Mouse (Mus musculus) lung, adult 2 months (tissue): Measurements from ENCODE around the gene Specc1l. TPM values are rescaled to one million over a fixed set of nuclear protein-coding genes. Genes with fewer than 3 reads are reported as not detected.

Experiments used
- DNase-seq: peaks from one replicate; pipeline ENCODE4 v3.0.0; 2022
- H3K4me1 ChIP-seq: fragments of 200-500 bp; 2 replicates; pipeline ENCODE4 v1.6.1; 2011; ENCODE audit warnings: low read length; ENCODE audit not compliant: control insufficient read depth, insufficient read depth
- H3K4me3 ChIP-seq: fragments of 200-500 bp; replicated peaks from 2 replicates; pipeline ENCODE3; 2011; ENCODE audit warnings: low read depth, mild to moderate bottlenecking, control low read depth, low read length; ENCODE audit errors: extremely low read depth
- CTCF ChIP-seq: fragments of 200-500 bp; IDR thresholded peaks from 2 replicates; pipeline ENCODE4 v1.5.1; 2011; ENCODE audit warnings: mild to moderate bottlenecking, low read length, control low read depth; ENCODE audit not compliant: insufficient read depth
- POLR2A ChIP-seq: fragments of 200-500 bp; IDR thresholded peaks from 2 replicates; pipeline ENCODE4 v1.6.1; 2011; ENCODE audit warnings: low read depth, mild to moderate bottlenecking, control low read depth, low read length, borderline replicate concordance; ENCODE audit errors: extremely low read depth
- WGBS: fragments of 180-500 bp; shearing (Covaris S2); methylation state at CpG from one replicate; pipeline ENCODE4 v1.1.7; 2018; 5-methylcytosine and 5-hydroxymethylcytosine counted together
- polyA plus RNA-seq: library from polyadenylated mRNA; depleted of rRNA; stranded (reverse); fragments of >200 nt; gene quantifications from 2 replicates; pipeline ENCODE4 v1.2.3, GENCODE M21; 2012; rRNA removed

Specc1l gene
- 60.8 and 73.3 TPM in 2 replicates for polyA plus RNA-seq

DNA sequence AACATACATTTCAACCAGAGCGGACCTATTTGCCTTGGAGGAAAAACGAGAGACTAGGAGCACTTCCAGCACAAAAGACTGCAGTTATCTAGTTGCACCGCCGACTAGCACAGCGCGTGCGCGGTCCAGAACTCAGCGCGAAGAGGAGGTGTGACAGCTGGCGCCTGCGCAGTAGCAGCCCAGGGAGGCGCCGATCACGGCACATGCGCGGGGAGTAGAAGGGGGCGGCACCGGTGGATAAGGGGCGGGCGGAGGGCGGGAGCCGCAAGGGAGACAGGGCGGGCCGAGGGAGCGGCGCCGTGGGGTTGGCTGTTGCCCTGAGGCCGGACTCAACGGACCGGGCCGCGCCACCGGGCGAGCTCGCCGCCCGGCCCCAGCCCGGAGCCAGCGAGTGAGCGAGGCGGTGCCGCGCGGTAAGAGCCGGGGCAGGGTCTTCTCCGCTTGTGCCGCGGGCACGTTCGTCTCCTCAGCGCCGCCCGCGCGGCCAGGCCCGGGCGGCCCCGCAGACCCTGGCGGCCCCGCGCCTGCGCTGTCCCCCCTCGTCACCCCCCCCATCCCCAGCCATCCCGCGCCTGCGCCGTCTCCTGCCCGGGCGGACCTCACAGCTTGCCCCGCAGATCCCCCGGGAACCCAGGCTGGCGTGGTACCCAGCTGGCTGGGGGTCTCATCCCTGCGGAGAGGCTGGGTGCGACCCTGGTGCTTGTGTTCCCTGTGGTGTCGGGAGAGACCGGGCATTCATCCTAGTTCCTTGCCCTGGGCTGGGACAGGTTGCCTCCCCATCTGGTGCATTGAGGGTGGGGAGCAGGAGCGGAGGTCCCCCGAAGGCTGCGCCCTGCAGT is at the start of gene Specc1l:
Gene Specc1l, plus strand, starts transcription at position 267 of the 839 bp plus-strand sequence.
- DNase-seq: peak; percentile 91
- WGBS: under 1% methylated on average over 76 of the region's 80 CpGs
- Histone ChIP-seq H3K4me1 (no peaks in the 10 kb centered on the region; the same call in 1 of the 2 replicates), H3K4me3 (peak within 1 kb of the TSS; percentile 99)
- TF ChIP-seq POLR2A: peak; percentile 71; the same call in 1 of the 2 replicates
- no peak for TF ChIP-seq CTCF

DNA sequence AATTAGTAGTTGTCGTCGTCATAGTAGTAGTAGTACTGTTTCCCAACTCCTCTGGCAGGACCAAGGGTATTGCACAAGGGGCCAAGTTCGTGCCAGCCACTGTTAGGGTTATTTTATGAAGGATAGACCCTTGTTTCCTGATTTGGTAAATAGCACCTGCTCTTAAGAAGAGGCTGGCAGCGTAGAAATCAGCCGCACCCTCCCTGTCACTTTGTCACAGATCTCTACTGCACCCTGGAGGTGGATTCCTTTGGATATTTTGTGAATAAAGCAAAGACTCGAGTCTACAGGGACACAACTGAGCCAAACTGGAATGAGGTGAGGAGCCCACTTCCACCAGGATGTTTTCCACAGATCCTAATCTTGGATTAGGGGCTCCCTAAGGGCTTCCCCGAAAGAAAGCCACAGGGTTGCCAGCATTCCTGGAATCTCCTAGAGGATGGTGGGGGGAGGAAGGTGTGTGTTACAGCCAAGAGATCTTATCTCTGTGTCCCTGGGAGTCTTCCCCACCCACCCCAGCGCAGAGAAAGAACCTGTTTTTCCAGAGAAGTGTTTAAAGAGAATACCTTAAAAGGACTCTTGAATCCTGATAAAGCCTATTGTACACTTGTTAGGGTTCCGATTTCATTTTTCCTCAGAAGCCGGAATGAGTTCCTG is 45.9 kb upstream of the Specc1l start:
- WGBS: 40% methylated on average over 10 of the region's 10 CpGs

DNA sequence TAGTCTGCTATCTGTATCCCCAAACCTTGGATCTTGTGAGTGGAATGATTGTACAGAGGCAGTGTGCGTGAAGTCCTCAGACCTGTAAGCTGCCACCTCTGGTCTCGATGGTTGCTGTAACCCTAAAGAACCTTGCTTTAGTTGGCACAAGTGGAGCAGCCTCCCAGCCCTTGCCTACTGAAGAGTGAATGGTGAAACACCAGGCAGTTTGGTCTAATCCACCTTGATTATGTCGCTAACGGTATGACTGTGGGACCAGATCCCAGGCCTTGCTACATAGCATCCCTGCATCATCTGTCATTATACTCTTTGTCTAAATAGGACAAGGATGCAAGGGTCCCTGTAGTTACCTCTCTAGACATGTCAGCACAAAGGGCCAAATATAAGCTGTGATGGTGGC is 45.3 kb upstream of the Specc1l start:
- 79% methylated on average over 4 of the region's 4 CpGs for WGBS
- TF ChIP-seq POLR2A (no peak), CTCF (no peak)

More for the DNA sequence above, 45.9 kb upstream of the Specc1l start:
- Histone ChIP-seq H3K4me1 (peaks cover 12% of the 10 kb centered on the region), H3K4me3 (no peak overlapping the region)
- TF ChIP-seq POLR2A (no peak), CTCF (peak; percentile 7; the same call in 1 of the 2 replicates)
- peak; percentile 57 for DNase-seq

DNA sequence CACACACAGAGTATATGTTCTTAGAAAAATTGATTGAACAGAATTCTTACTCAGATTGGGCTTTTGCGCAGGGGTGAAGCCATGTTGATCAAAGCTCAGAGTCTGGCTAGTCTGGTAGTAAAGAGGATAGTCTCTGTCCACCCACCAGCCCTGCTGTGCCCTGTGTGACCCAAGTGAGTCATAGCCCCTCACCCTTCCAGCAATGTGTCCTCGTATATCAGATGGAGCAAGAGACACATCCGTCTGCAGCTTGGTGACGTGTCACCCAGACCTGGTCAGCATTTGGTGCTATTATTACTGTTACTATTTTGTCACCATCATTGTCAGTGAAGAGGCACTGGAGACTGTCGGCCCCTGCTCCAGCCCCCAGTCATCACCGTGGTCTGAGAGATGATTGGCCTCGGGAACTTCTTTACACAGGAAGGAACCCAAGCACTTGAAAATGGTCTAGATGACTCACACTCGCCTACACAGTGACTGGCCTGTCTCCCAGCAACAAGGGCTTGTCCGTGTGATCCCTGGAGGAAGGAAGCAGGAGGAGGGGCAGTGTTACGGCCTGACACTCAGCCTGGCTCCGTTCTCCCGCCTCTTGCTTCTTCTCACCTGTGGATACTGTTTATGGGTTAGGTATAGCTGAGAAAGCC is 41.5 kb upstream of the Specc1l start:
- H3K4me3 ChIP-seq: no peak overlapping the region
- WGBS: 23% methylated on average over 12 of the region's 12 CpGs
- peaks cover 12% of the 10 kb centered on the region for H3K4me1 ChIP-seq
- peak; percentile 43 for DNase-seq
- TF ChIP-seq POLR2A: no peak
- no peak for TF ChIP-seq CTCF

More for the DNA sequence above, 45.3 kb upstream of the Specc1l start:
- DNase-seq: no peak
- Histone ChIP-seq H3K4me1 (peaks cover 12% of the 10 kb centered on the region), H3K4me3 (no peak overlapping the region)

DNA sequence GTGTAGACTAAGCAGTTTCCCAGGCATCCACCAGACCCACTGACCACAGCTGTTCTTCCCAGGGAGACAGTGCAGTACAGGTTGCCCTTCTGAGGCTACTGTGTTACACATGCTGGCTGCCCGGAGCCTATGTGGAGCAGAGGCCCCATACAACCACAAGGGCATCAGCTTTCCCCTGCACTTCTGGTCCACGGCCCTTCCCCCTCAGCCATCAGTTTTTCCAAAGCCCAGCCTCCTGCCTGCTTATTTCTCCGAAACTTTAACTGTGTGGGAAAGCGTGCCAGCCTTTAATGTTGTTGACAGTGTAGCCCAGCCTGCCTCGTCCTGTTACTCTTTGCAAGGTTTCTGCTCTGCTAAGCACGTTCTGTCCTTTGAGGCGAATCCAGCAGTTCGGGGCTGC is 38.8 kb upstream of the Specc1l start:
- no peak for DNase-seq
- no peak for TF ChIP-seq POLR2A
- TF ChIP-seq CTCF: no peak
- no peak overlapping the region for H3K4me3 ChIP-seq
- WGBS: 63% methylated on average over 8 of the region's 8 CpGs
- peaks cover 15% of the 10 kb centered on the region for H3K4me1 ChIP-seq

DNA sequence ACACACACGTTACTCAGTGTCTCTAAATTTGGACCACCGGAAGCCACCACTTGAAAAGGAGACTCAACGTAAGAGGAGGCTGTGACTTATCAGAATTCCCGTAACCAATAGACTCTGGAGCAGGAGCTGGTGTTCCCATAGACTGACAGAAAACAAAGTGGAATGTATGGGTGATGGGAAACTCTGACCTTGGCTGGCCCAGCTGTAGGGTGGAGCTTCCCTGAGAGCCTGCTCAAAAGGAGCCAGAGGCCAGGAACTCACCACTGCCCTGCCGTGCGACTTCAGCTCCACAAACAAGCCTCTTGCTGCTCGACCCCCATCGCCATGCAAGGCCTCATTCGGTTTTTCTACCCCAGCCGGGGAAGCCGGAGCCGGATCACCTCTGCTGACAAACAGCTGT is 38.2 kb upstream of the Specc1l start:
- TF ChIP-seq CTCF: no peak
- peak; percentile 76; the same call in 1 of the 2 replicates for TF ChIP-seq POLR2A
- Histone ChIP-seq H3K4me3 (peak overlapping the region; percentile 25), H3K4me1 (peaks cover 15% of the 10 kb centered on the region)
- WGBS: 45% methylated on average over 12 of the region's 12 CpGs
- no peak for DNase-seq

DNA sequence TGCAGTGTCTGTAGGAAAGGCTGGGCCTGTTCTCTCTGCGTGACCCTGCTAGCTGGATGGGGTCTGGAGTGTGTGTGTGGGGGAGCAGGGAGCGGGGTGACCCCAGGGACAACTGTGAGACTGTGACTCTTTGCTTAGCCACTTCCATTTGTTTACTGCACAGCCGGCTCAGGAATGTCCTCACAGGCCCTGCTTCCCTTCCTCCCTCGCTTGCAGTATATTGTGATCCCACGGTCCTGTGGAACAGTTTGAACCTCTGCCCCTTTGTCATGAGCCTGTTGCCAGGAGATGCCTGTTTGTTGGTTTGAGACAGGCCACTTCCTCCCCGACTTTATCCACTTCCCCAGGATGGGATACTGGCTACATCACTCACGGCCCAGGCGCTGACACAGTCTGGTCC is 35.4 kb upstream of the Specc1l start:
- peak overlapping the region; percentile 35 for H3K4me3 ChIP-seq
- H3K4me1 ChIP-seq: peaks cover 6% of the 10 kb centered on the region
- 37% methylated on average over 8 of the region's 8 CpGs for WGBS
- no peak for DNase-seq
- no peak for TF ChIP-seq CTCF
- 0 out of 2 replicates have a peak, but pooled peaks have one; percentile 20 for TF ChIP-seq POLR2A

DNA sequence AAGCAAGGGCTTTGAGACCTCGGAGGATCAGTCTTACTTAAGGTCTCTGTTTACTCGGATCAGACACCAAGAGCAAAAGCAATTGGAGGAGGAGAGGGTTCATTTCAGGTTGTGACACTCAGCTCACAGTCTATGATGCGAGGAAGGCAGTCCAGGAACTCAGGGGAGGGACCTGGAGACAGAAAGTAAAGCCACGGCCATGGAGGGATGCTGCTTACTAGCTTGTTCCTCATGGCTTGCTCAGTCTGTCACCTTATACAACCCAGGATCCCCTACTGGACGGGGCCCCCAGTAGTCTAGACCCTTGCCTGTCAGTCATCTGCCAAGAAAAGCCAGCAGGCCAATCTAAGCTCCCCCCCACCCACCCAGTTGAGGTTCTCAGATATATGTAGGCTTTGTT is 33.0 kb upstream of the Specc1l start:
- 93% methylated on average over 5 of the region's 5 CpGs for WGBS
- no peak for DNase-seq
- Histone ChIP-seq H3K4me1 (peaks cover 6% of the 10 kb centered on the region), H3K4me3 (no peak overlapping the region)
- TF ChIP-seq CTCF (no peak), POLR2A (no peak)

DNA sequence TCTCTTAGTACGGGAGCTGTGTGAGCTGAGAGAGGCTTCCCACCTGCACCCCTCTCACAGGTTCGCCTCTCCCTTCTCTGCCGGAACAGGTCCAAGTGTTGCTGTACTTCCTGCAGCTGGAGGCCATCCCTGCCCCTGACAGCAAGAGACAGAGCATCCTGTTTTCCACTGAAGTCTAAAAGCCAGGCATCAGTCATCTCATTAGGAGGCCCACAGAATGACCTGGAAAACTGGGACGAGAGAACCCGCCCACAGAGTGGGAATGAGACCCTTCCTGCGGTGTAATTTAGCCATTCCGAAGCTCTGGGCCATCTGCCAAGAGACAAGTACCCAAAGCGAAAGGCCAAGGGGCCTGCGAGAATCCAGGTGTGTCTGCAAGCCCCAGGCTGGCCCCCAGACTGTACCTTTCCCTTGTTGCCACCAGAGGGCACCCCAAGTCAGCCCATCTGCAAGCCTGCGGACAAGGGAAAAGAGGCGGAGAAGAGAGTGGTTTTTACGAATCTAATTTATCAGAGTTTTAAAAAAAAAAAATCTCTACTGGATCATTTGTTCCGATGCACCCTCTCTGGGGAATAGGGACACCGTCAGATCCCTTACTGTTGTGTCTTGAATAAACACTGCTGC is 29.6 kb upstream of the Specc1l start:
- H3K4me1 ChIP-seq: 0 out of 2 replicates have a peak, but pooled peaks cover 2% of the 10 kb centered on the region
- TF ChIP-seq POLR2A (no peak), CTCF (peak; percentile 84)
- H3K4me3 ChIP-seq: no peak overlapping the region
- WGBS: 24% methylated on average over 14 of the region's 14 CpGs
- DNase-seq: peak; percentile 78
